Mouse (Mus musculus): ENCODE data around the gene Brdt.

DNA sequence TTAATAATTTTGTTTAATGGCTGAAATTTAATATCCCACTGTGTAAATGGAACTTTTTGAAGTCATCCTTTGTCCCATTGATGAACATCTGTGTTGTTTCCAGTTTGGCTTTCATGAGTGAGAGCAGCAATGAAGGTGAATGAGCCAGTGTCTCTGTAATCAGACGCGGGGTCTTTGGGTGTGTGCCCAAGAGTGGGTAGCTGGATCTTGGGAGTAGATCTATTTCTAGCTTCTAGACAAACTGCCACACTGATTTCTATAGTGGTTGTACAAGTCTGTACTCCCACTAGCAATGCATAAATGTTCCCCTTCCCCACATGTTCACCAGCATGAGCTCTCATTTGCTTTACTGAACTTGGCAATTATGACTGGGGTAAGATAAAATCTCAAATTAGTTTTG is 58.4 kb downstream of the Brdt start:
- TF ChIP-seq CTCF (conservative IDR thresholded peaks at IDR 0.05; ENCODE audit: low read length) (no peak), NANOG (IDR thresholded peaks at IDR 0.05; ENCODE audit: borderline replicate concordance, low read length) (no peak), POU5F1 (IDR thresholded peaks at IDR 0.05; ENCODE audit: borderline replicate concordance, low read length) (no peak)
